Mouse (Mus musculus) left cerebral cortex, adult 11 months (tissue): ENCODE results near the gene Runx2.

ENCODE experiments used
- DNase-seq: peaks from one replicate; pipeline ENCODE4 v3.0.0; 2022; ENCODE audit warnings: low spot score

Runx2 gene

GRCm38 (mm10) chr17:44767375-44767774, 47.2 kb downstream of the Runx2 start:
- no peak for DNase-seq

GRCm38 (mm10) chr17:44766975-44767374, 47.6 kb downstream of the Runx2 start:
- DNase-seq, result no peak

- DNase-seq, result no peak
Measured at GRCm38 (mm10) chr17:44766318-44766717, 48.3 kb downstream of the Runx2 start.

GRCm38 (mm10) chr17:44745378-44745777, 69.2 kb downstream of the Runx2 start:
- no peak for DNase-seq

GRCm38 (mm10) chr17:44743780-44744179, 70.8 kb downstream of the Runx2 start:
- no peak for DNase-seq

GRCm38 (mm10) chr17:44742246-44742645, 72.4 kb downstream of the Runx2 start:
- DNase-seq, result no peak

- no peak for DNase-seq
Measured at GRCm38 (mm10) chr17:44738121-44738637, 76.4 kb downstream of the Runx2 start.

- no peak for DNase-seq
Measured at GRCm38 (mm10) chr17:44737275-44738120, 77.1 kb downstream of the Runx2 start.

- DNase-seq, result no peak
Measured at GRCm38 (mm10) chr17:44735991-44736561, 78.5 kb downstream of the Runx2 start.

GRCm38 (mm10) chr17:44735223-44735990, 79.2 kb downstream of the Runx2 start:
- no peak for DNase-seq

- no peak for DNase-seq
Measured at GRCm38 (mm10) chr17:44734501-44735222, 79.9 kb downstream of the Runx2 start.

GRCm38 (mm10) chr17:44733544-44734310, 80.9 kb downstream of the Runx2 start:
- no peak for DNase-seq

- no peak for DNase-seq
Measured at GRCm38 (mm10) chr17:44728464-44728863, 86.1 kb downstream of the Runx2 start.

GRCm38 (mm10) chr17:44727675-44728074, 86.9 kb downstream of the Runx2 start:
- DNase-seq, result no peak

GRCm38 (mm10) chr17:44724805-44725480, 89.7 kb downstream of the Runx2 start:
- DNase-seq, result no peak

- no peak for DNase-seq
Measured at GRCm38 (mm10) chr17:44724255-44724654, 90.3 kb downstream of the Runx2 start.

GRCm38 (mm10) chr17:44722103-44722792, 92.3 kb downstream of the Runx2 start:
- no peak for DNase-seq

GRCm38 (mm10) chr17:44718591-44718990, 96.0 kb downstream of the Runx2 start:
- DNase-seq, result no peak

GRCm38 (mm10) chr17:44718036-44718435, 96.6 kb downstream of the Runx2 start:
- DNase-seq, result no peak

GRCm38 (mm10) chr17:44714116-44714515, 100.5 kb downstream of the Runx2 start:
- no peak for DNase-seq
